Mouse (Mus musculus) MEL-GATA-1-ER (cell line): ENCODE results near the gene Pappa.

Experiments
- DNase-seq: peaks from one replicate; pipeline ENCODE4 v3.0.0-alpha.2; 2012; ENCODE audit warnings: low read depth; ENCODE audit errors: extremely low read depth

Pappa gene

DNA sequence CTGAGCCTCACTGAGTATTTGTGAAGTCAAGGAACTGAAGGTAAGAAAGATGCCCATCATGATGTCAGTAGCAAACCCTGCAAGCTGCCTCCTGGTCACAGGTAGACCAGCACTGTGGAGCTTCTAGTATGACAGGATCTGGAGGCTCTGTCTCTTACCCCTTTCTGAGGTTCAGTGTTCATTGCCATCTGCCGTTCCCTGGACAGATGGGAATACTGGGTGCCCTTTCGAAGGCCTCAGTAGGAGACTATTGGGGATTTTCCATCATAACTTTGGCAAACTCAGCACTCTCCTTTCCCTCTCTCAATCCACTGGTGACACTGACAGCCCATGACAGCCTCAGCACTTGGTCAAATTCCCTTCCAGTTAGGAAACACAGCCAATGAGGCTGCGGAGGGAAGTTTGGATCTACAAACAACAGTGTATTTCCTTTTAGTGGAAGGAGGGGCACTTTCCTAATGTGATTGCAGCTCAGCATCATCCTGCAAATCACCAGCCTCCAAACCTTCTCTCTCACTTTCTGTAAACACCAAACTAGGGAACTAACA, 42.4 kb downstream of the Pappa start:
- DNase-seq, result no peak

GRCm38 (mm10) chr4:65174505-65174904, 50.5 kb downstream of the Pappa start:
- no peak for DNase-seq

- DNase-seq, result no peak
Measured at GRCm38 (mm10) chr4:65178146-65178545, 54.2 kb downstream of the Pappa start.

GRCm38 (mm10) chr4:65187236-65187635, 63.3 kb downstream of the Pappa start:
- no peak for DNase-seq

DNA sequence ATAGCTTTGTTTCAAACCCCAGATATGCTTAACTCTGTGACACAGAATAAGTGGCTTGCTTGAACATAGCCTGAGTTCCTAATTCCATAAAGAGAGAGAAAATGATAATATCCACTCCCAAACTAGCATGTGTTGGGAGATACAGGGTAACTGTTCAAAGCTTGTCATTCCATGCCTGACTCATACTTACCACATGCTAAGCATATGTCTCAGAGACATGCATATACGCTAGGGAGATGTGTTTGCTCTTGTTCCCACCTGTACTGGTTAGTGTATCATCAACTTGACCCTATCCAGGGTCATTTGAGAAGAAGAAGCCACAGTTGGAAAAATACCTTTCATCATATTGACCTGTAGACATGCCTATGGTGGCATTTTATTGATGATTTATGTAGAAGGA, 63.7 kb downstream of the Pappa start:
- DNase-seq, result no peak

DNA sequence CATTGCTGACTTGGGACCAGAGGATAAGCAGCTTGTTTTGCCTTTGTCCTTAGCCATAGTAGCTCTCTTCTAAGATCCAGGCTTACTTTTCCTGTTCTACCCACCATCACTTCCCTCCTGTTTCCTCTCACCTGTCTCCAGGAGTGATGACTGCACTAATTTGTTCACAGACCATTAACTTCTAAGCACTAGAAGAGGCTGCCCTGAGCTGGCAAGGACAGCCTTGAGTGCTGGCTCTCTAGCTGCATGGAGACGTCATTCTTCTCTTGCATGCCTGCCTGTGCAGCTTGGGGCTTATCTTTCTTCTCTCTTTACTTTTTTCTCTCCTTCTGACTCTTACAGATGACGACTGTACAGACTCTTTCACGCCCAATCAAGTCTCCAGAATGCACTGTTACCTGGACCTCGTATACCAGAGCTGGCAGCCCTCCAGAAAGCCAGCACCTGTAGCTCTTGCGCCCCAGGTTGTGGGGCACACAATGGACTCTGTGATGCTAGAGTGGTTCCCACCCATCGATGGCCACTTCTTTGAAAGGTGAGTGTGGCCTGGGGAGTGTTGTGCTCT, 65.0 kb downstream of the Pappa start:
- no peak for DNase-seq

GRCm38 (mm10) chr4:65192810-65193209, 68.8 kb downstream of the Pappa start:
- no peak for DNase-seq

- no peak for DNase-seq
Measured at GRCm38 (mm10) chr4:65195971-65196370, 72.0 kb downstream of the Pappa start.

- no peak for DNase-seq
Measured at GRCm38 (mm10) chr4:65203666-65204065, 79.7 kb downstream of the Pappa start.

DNA sequence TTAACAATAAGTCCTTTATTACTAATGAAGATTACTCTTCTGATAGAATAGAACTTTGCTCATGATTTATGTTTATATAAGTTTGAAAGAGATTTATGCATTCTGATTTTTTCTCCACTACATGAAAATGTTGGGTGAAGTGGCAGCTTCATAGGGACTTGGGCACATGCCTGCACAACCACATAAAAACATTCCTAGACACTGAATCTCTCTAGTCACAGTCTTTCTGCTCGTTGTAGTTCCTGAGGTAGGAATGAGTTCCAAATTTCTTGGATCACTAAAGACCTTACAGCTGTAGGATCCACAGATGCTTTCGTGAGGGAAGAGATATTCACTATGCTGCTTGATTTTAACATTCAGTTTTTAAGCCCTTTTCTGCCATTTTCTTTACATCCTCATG, 81.5 kb downstream of the Pappa start:
- no peak for DNase-seq

DNA sequence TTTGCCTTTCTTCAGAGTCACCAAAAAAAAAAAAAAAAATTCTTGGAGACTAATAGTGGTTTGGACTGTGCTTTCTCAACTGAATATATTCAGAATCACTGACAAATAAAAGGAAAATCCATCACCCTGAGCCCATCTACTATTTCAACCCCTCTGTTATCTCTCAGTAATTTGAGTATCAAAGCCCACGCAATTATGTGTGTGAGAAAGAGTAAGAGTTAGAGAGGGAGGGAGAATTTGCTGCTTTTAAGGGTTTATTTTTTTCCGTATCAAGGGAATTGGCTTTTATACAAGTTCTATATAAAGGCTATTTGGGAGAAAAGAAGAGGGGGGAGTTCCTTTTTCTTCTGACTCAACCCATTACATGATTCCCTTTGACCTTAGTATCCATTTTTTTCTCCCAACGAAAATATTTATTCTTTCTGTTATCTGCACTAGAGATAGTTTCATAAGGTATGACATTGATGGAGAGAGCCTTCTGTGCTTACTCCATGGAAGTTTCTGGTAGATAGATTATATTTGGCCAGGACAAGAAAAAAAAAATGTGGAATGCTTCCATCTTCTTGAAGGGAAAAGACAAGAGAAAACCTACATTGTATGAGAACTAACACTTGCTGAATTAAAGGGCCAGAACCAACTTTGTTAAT, 85.5 kb downstream of the Pappa start:
- no peak for DNase-seq

DNA sequence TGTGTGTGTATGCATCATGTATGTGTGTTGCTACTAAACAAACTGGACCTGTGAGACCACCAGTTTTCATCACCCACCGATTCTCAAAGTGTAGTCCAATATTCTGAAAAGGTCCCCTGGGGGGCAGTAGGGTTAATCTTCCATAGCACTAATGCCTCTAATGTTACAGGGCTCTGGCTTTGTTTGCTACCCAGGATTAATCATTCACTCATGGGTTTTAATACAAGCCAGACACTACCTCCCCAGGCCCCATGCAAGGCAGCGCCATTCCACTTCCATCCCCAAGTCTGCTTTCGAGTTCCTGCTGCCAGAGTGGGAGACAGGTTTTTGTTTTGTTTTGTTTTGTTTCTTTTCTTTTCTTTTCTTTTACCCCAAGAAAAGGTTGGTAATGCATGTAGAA, 92.7 kb downstream of the Pappa start:
- DNase-seq, result no peak

DNA sequence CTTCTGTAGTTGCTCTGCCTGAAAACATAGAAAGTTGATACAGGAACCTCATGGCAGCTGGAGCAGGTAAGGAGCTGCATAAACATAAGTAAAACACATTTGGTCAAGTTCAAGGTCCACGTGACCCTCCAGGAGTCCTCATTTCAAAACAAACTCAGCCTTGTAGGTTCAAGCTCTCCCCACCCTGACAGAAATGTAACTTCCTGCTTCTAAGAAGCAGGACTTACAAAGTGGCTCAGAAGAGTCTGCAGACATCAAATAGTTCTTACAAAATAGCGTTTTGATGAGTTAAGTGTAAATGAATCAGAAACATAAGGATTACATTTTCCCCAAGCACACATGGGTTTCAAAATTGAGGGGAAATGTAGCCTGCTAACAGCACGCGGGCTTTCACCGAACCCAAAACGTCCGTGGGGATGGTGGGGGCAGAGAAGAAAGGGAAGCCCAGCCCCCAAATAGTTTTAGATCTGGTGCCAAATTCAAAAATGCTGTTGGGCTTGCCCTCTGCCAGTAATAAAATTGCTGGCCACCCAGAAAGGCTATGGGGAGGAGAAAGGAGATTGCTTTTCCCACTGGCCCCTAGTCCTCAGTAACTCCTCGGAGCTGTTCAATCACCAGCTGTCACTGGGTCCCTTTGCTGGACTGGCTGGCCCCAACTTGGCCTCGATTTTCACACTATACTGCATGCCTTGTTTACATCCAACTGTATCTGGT, 93.8 kb downstream of the Pappa start:
- DNase-seq, result no peak

GRCm38 (mm10) chr4:65223901-65224300, 99.9 kb downstream of the Pappa start:
- DNase-seq, result no peak

- DNase-seq, result no peak
Measured at GRCm38 (mm10) chr4:65238540-65238998, 114.6 kb downstream of the Pappa start.

- peak; percentile 2 for DNase-seq
Measured at GRCm38 (mm10) chr4:65242434-65242931, 118.5 kb downstream of the Pappa start.

DNA sequence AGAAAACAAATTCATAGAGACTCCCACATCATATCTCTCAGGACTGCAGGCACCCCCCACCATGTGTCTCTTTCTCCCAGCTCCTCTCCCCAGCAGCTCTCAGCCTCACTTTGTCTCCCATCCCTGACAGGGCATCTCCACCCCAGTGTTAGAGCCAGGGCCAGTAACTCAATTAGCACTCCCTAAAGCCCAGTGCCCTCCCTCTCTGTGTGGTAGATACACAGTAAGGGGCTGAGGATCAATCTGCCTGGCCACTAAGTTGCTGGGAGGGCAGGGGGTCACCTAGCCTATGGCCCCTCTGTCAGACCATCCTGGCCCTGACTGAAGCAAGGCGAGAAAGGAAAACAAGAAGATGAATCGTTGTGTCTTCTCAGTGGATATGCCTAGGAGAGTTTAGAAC, 119.3 kb downstream of the Pappa start:
- DNase-seq, result no peak

- no peak for DNase-seq
Measured at GRCm38 (mm10) chr4:65245015-65245414, 121.0 kb downstream of the Pappa start.

DNA sequence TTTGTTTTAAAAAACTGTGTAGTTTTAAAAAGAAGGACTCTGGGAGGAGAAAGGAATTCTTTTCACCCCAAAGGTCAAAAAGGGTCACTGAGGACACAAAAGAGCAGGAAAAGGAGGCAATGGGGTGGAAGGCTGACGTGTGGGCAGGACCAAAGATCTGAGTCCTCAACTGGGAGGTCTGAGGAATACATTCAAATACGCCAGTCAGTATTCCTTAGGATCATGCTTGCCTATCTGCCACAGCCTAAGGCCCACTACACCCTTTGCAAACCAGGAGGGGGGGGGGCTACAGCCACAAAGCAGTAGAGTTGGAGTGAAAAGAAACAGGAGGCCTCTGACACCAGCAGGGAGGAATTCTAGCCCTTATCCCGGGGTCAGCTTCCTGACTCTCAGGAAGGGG, 121.5 kb downstream of the Pappa start:
- no peak for DNase-seq

GRCm38 (mm10) chr4:65252193-65252592, 128.2 kb downstream of the Pappa start:
- no peak for DNase-seq

DNA sequence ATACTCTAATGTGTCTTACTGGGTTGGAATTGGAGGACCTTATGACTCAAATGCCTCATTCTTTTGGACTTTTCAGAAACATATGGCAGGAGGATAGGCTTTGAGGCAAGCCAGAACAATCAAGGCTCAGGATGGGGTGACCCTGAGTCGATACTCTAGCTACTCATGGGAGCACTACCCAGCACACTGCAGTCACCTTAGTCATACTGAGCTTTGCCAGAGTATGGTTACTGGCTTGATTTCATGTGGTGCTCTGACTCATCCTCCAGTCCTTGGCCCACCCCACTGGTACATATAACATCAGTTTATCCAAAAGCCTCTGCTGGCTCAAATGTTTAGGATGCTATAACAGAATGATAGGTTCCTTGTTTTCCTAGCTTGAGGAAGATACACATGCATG, 130.1 kb downstream of the Pappa start:
- no peak for DNase-seq

GRCm38 (mm10) chr4:65267066-65267465, 143.1 kb downstream of the Pappa start:
- no peak for DNase-seq
